ENCODE assay signal across 2 mouse cellular contexts in genomic region chr7:19234652-19235051, GRCm38 (mm10).
A peak's percentile ranks its signal among the peaks of the same experiment; 100 is the strongest.
TF ChIP-seq lines count a peak whose summit lies in the region.

No protein-coding gene starts in this region.

TF ChIP-seq in C2C12, 6 proteins besides CTCF, POLR2A, EP300 and RAD21:
- no peak for TF ChIP-seq MAX (IDR thresholded peaks at IDR 0.05)
- no peak for TF ChIP-seq CEBPB (IDR thresholded peaks at IDR 0.05; ENCODE audit: low read depth)
- no peak for TF ChIP-seq MYOG (IDR thresholded peaks at IDR 0.05; ENCODE audit: control insufficient read depth, extremely low read depth, insufficient read length)
- TF ChIP-seq MYOD1 (IDR thresholded peaks at IDR 0.05; ENCODE audit: control insufficient read depth, insufficient read length, low read depth): peak; percentile 85
- TF ChIP-seq USF1 (IDR thresholded peaks at IDR 0.05; ENCODE audit: low read depth): no peak
- TF ChIP-seq FOSL1 (IDR thresholded peaks at IDR 0.05; ENCODE audit: insufficient read depth, low read length, poor library complexity, severe bottlenecking): no peak

TF ChIP-seq in MEL, 35 proteins besides CTCF, POLR2A, EP300 and RAD21:
- TF ChIP-seq GABPA (IDR thresholded peaks at IDR 0.05; ENCODE audit: low read depth, low read length): no peak
- 0 out of 2 replicates have a peak, but pooled peaks have one; percentile 9 for TF ChIP-seq MXI1 (IDR thresholded peaks at IDR 0.05; ENCODE audit: low read depth, low read length)
TF ChIP-seq in MEL: peak in this region for 1.
